Mouse (Mus musculus): Measurements from ENCODE around the gene Rtl6.

The Rtl6 gene

GRCm38 (mm10) chr15:84557189-84557921, at the start of gene Rtl6:
TSS of gene Rtl6 (minus strand) at chr15:84557823.
- DNase-seq (ENCODE audit: low spot score): peak; percentile 54

GRCm38 (mm10) chr15:84603267-84603963, 45.8 kb upstream of the Rtl6 start:
- no peak for DNase-seq (ENCODE audit: low spot score)

GRCm38 (mm10) chr15:84600977-84601595, 43.5 kb upstream of the Rtl6 start:
- no peak for DNase-seq (ENCODE audit: low spot score)

- DNase-seq (ENCODE audit: low spot score): no peak
Observed at GRCm38 (mm10) chr15:84598911-84599310, 41.3 kb upstream of the Rtl6 start.

- no peak for DNase-seq (ENCODE audit: low spot score)
Observed at GRCm38 (mm10) chr15:84597816-84598215, 40.2 kb upstream of the Rtl6 start.

- no peak for DNase-seq (ENCODE audit: low spot score)
Observed at GRCm38 (mm10) chr15:84597021-84597420, 39.4 kb upstream of the Rtl6 start.

- DNase-seq (ENCODE audit: low spot score): no peak
Observed at GRCm38 (mm10) chr15:84595241-84595945, 37.8 kb upstream of the Rtl6 start.

- no peak for DNase-seq (ENCODE audit: low spot score)
Observed at GRCm38 (mm10) chr15:84593514-84593913, 35.9 kb upstream of the Rtl6 start.

GRCm38 (mm10) chr15:84592240-84592639, 34.6 kb upstream of the Rtl6 start:
- no peak for DNase-seq (ENCODE audit: low spot score)

- DNase-seq (ENCODE audit: low spot score): no peak
Observed at GRCm38 (mm10) chr15:84591573-84592139, 34.0 kb upstream of the Rtl6 start.

- no peak for DNase-seq (ENCODE audit: low spot score)
Observed at GRCm38 (mm10) chr15:84588371-84588821, 30.8 kb upstream of the Rtl6 start.

- no peak for DNase-seq (ENCODE audit: low spot score)
Observed at GRCm38 (mm10) chr15:84578607-84579006, 21.0 kb upstream of the Rtl6 start.

GRCm38 (mm10) chr15:84577019-84577418, 19.4 kb upstream of the Rtl6 start:
- DNase-seq (ENCODE audit: low spot score): no peak

GRCm38 (mm10) chr15:84566568-84567110, 9.0 kb upstream of the Rtl6 start:
- no peak for DNase-seq (ENCODE audit: low spot score)

GRCm38 (mm10) chr15:84561501-84561900, 3.9 kb upstream of the Rtl6 start:
- DNase-seq (ENCODE audit: low spot score): no peak

- no peak for DNase-seq (ENCODE audit: low spot score)
Observed at GRCm38 (mm10) chr15:84556674-84557073, 949 bp downstream of the Rtl6 start.

GRCm38 (mm10) chr15:84551065-84551464, 6.6 kb downstream of the Rtl6 start:
- no peak for DNase-seq (ENCODE audit: low spot score)

GRCm38 (mm10) chr15:84549291-84549797, 8.3 kb downstream of the Rtl6 start:
- no peak for DNase-seq (ENCODE audit: low spot score)

GRCm38 (mm10) chr15:84546028-84546427, 11.6 kb downstream of the Rtl6 start:
- no peak for DNase-seq (ENCODE audit: low spot score)

GRCm38 (mm10) chr15:84541175-84541574, 16.4 kb downstream of the Rtl6 start:
- DNase-seq (ENCODE audit: low spot score): no peak

- DNase-seq (ENCODE audit: low spot score): no peak
Observed at GRCm38 (mm10) chr15:84538974-84539588, 18.5 kb downstream of the Rtl6 start.
